Mouse (Mus musculus): ENCODE results near the gene Ccnl1. TPM values are rescaled to one million over a fixed set of nuclear protein-coding genes. Genes with fewer than 3 reads are reported as not detected.

Ccnl1 gene
- 32.2 TPM for polyA plus RNA-seq (2015; fragmentation: Illumina TruSeq; extraction: RNeasy Lipid Tissue Mini Kit (QIAGEN cat#74804); ENCODE audit: insufficient read depth, low read depth, low replicate concordance)

GRCm38 (mm10) chr3:65958102-65958839 is at the start of gene Ccnl1:
TSS of gene Ccnl1 (minus strand) at chr3:65958249.

Data from pancreas, adult 10 weeks (tissue).